Mouse (Mus musculus) spleen, adult 2 months (tissue): ENCODE results near the gene Tmem200b.

Source experiments
- CTCF ChIP-seq: fragments of 200-500 bp; IDR thresholded peaks from 2 replicates; pipeline ENCODE4 v1.5.1; 2011; ENCODE audit warnings: mild to moderate bottlenecking, inconsistent platforms; ENCODE audit not compliant: insufficient read depth, insufficient read length, insufficient replicate concordance; ENCODE audit errors: extremely low read depth
- POLR2A ChIP-seq: fragments of 200-500 bp; IDR thresholded peaks from 2 replicates; pipeline ENCODE4 v1.6.1; 2011; ENCODE audit warnings: low read depth, low read length, inconsistent platforms

DNA sequence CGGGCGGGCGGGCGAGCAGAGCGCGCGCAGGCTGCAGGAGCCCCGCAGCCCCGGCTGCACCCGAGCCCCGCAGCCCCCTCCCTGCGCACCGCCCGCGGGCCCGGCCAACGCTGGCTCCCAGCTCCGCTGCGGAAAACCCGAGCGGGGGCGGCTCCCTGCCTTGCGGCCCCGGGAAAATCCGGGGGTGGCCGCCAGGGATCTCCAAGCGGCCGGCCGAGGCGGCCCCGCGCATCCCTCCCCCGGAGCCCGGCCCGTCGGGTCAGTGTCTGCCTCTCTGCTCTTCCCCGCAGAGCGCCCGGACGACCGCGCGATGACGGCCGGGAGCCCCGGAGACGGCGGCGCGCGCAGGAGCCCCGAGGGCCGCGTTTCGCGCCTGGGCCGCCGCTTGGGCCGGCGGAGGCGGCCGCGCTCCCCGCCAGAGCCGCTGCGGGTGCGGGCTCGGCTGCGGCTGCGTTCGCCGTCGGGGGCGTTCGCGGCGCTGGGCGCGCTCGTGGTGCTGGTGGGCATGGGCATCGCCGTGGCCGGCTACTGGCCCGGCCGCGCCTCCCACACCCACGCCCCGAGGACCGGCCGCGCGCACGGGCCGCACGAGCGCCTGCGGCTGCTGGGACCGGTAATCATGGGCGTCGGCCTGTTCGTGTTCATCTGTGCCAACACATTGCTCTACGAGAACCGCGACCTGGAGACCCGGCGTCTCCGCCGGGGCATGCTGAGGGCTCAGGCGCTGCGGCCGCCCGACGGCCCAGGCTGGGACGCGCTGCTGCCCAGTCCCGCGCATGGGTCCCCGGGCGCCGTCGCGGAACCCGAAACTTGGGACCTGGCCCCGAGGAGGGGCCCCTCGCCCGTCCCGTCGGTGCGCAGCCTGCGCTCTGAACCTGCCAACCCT is at the start of gene Tmem200b:
- TF ChIP-seq POLR2A (no peak), CTCF (no peak)
